Mouse (Mus musculus): ENCODE data around the gene Olfr1176.

Olfr1176 gene

DNA sequence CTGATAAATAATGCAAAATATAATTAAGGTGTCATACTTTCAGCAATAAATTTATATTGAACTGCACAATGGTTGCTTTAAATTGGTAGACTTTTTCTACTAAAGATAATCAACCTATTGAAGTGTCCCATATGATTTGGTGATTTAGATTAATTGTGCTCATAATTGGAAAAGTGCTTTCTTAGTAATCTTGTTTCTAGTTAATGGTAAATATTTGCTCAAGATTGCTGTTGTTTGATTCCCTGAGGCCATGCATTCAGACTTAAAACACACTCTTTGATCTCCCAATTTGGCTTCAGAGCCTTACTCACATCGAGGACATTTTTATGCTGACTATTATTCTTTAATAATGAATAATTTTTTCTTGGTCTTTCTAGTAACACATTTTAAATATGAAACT is at the start of gene Olfr1176:
Gene Olfr1176, plus strand, starts transcription at position 301 of the 400 bp plus-strand sequence.
- in situ Hi-C loops (cut with MboI, MseI): no loop called here

DNA sequence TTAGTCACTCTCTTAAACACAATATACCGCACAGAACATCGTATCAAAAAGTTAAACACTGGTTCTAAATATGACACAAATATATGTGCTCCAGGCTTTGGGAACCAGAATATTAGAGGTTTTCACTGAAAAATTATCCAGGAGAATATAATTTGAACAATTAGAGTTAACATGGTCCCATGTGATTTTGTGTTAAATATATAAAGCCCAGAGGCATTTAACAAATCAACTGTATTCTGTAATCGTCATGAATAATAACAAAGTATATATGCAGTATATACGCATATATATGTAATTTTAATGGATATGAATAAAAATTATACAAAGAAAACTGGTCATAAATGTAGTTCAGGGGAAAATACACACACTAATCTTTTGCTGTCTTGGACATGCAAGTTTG is 21.5 kb upstream of the Olfr1176 start, which contains the start of gene Olfr1174-ps:
Gene Olfr1174-ps, minus strand, starts transcription at position 101 of the 400 bp plus-strand sequence.
- in situ Hi-C loops (cut with MboI, MseI): no loop called here

DNA sequence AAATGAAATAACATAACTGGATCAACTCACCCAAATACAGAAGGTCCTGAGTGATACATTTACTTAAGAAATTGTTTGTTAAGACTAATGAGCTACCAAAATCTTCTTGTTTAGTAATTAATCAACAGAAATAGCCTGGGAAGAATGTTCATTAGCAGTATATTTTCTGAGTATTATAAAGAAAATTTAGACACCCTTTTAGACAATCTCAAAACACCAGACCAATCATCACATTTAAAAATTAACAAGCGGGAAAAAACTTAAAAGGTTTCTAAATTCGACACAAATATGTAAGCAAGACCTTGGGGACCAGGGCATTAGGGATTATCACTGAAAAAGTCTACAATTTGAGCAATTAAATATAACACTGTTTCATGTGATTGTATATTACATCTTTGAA is 9.4 kb upstream of the Olfr1176 start, which contains the start of gene Olfr1175-ps:
Gene Olfr1175-ps, minus strand, starts transcription at position 101 of the 400 bp plus-strand sequence.
- in situ Hi-C loops (cut with MboI, MseI): no loop called here

DNA sequence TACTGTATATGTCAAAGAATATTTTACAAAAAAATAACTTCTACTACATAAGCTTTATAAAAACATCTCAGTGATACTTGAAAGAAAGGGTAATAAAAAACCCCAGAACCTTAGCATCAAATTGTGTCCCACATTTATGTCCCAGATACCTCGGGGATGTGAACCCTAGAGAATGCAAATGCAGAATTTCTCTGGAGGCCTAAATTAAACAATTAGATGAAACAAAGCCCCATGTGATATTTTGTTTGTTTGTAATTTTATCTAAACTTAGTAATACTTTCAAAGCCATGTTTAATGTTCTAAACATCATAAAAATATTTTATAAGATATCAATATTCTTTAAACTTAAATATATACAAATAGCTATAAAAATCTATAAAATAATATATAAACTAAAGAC is 9.9 kb downstream of the Olfr1176 start, which contains the start of gene Olfr1177-ps:
Gene Olfr1177-ps, minus strand, starts transcription at position 101 of the 400 bp plus-strand sequence.
- in situ Hi-C loops (cut with MboI, MseI): no loop called here

DNA sequence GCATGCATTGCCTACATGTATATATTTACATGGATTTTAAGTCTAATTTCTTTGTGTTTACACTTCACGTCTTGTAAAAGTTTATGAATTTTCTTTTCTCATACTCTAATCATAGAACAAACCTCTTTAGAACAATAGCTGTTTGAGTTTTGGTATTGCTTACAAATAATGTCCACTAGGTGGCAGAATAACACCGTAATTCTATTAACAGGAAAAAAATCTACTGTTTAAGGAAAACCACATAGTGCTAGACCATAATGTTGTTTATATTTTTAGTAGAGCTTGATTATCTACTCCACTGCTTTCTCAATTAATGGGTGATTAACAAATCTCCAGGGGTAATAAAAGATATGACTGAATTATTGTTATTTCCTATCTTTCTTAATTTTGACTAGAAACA is 19.8 kb downstream of the Olfr1176 start:
- in situ Hi-C loops (cut with MboI, MseI): no loop called here

DNA sequence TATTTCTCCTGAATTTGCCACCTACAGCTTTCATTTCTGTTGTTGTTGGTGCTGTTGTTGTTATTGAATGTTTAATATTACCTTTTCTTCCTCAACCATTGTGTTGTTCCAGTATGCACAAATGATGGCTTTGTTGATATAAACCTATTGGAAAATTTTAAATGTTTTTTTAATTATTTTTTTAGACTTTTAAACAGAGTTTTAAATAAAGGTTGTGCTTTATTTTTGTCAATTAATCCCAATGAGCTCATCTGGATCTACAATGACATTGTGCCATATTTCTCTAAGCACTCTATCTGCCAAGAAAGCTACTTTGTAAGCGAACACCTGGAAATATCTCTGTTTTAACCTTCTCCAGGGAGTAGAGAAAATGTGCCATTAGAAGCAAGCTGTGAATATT is 50.2 kb downstream of the Olfr1176 start, which contains the start of gene Olfr1178:
Gene Olfr1178, plus strand, starts transcription at position 301 of the 400 bp plus-strand sequence.
- in situ Hi-C loops (cut with MboI, MseI): no loop called here

Measured in regulatory T cell (primary cell).